Mouse (Mus musculus) frontal cortex, adult 2 months (tissue): ENCODE results near the gene Hoxb13. TPM values are rescaled to one million over a fixed set of nuclear protein-coding genes. Genes with fewer than 3 reads are reported as not detected.

Source experiments
- polyA plus RNA-seq: library from polyadenylated mRNA; depleted of rRNA; stranded (reverse); fragments of >200 nt; gene quantifications from 2 replicates; pipeline ENCODE4 v1.2.3, GENCODE M21; 2012; rRNA removed

Gene Hoxb13
- polyA plus RNA-seq, 1 experiment: not detected

Other genes starting within 250 kb of the Hoxb13 start
- gene Igf2bp1, start 188.4 kb upstream of the Hoxb13 start, polyA plus RNA-seq: 0.18 and 0.71 TPM in 2 replicates
- not detected in 2 replicates for gene Gip, start 169.8 kb upstream of the Hoxb13 start, polyA plus RNA-seq
- gene Snf8, start 159.4 kb upstream of the Hoxb13 start, polyA plus RNA-seq: 84.2 and 87.0 TPM in 2 replicates
- 45.3 and 50.3 TPM in 2 replicates for gene Ube2z, start 128.9 kb upstream of the Hoxb13 start, polyA plus RNA-seq
- 410 and 500 TPM in 2 replicates for gene Atp5g1, start 118.6 kb upstream of the Hoxb13 start, polyA plus RNA-seq
- not detected in 2 replicates for gene Calcoco2, start 82.4 kb upstream of the Hoxb13 start, polyA plus RNA-seq
- 0.06 and 0.61 TPM in 2 replicates for gene Ttll6, start 60.5 kb upstream of the Hoxb13 start, polyA plus RNA-seq
- gene Hoxb9, start 77.1 kb downstream of the Hoxb13 start, polyA plus RNA-seq: not detected in 2 replicates
- gene Hoxb8, start 87.6 kb downstream of the Hoxb13 start, polyA plus RNA-seq: 0.06 TPM in 1 of 2 replicates, not detected in the other
- gene Hoxb7, start 92.3 kb downstream of the Hoxb13 start, polyA plus RNA-seq: not detected in 2 replicates
- gene Hoxb6, start 98.2 kb downstream of the Hoxb13 start, polyA plus RNA-seq: not detected in 2 replicates
- 0.11 TPM in 1 of 2 replicates, not detected in the other for gene Hoxb5, start 109.0 kb downstream of the Hoxb13 start, polyA plus RNA-seq
- gene Hoxb4, start 124.0 kb downstream of the Hoxb13 start, polyA plus RNA-seq: 0.04 TPM in 1 of 2 replicates, not detected in the other
- not detected in 2 replicates for gene Hoxb3, start 129.0 kb downstream of the Hoxb13 start, polyA plus RNA-seq
- gene Hoxb2, start 156.2 kb downstream of the Hoxb13 start, polyA plus RNA-seq: 0.06 TPM in 1 of 2 replicates, not detected in the other
- not detected in 2 replicates for gene Hoxb1, start 171.4 kb downstream of the Hoxb13 start, polyA plus RNA-seq